Mouse (Mus musculus) cerebellum, adult 8-10 months (tissue): ENCODE data around the gene Tcirg1.

Source experiments
- DNase-seq: peaks from one replicate; pipeline ENCODE4 v3.0.0; 2022

The Tcirg1 gene

DNA sequence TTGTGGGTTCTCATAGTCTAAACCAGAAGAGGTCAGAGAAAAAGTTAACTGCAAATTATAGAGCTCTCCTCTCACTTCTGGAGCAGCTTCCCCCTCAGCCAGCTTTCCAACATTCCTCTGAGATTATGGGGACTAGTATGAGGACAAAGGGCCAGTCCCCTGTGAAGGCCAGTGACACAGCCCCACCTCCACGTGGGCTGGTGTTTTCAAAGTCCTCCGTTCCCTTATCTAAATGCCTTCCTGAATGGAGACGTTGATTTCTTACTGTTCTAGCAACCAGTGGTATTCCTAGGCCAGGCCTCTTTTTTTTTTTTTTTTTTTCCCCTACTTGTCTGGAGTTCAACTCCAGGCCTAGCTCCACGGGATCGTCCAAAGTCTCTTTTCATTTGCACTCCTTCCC, 56.9 kb downstream of the Tcirg1 start:
- no peak for DNase-seq

GRCm38 (mm10) chr19:3849251-3849650, 57.7 kb downstream of the Tcirg1 start:
- DNase-seq: no peak

DNA sequence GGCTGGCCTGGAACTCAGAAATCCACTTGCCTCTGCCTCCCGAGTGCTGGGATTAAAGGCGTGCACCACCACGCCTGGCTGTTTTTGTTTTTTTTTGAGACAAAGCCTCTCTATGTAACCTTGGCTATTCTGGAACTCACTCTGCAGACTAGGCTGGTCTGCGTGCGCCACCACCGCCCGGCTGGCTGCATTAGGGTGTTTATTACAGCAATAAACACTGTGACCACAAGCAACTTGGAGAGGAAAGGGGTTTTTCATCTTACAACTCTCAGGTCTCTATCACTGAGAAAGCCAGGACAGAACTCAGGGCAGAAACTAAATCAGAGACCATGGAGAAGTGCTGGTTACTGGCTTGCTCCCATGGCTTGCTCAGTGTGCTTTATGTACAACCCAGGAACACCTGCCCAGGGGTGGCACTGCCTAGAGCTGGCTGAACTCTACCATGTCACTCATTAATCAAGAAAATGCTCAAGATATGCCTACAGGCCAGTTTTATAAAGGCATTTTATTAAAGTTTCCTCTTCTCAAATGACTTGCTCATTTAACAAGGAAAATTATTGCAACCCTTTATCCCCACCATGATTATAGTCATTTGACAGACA, 58.6 kb downstream of the Tcirg1 start:
- no peak for DNase-seq

GRCm38 (mm10) chr19:3847711-3848110, 59.2 kb downstream of the Tcirg1 start:
- DNase-seq: no peak

DNA sequence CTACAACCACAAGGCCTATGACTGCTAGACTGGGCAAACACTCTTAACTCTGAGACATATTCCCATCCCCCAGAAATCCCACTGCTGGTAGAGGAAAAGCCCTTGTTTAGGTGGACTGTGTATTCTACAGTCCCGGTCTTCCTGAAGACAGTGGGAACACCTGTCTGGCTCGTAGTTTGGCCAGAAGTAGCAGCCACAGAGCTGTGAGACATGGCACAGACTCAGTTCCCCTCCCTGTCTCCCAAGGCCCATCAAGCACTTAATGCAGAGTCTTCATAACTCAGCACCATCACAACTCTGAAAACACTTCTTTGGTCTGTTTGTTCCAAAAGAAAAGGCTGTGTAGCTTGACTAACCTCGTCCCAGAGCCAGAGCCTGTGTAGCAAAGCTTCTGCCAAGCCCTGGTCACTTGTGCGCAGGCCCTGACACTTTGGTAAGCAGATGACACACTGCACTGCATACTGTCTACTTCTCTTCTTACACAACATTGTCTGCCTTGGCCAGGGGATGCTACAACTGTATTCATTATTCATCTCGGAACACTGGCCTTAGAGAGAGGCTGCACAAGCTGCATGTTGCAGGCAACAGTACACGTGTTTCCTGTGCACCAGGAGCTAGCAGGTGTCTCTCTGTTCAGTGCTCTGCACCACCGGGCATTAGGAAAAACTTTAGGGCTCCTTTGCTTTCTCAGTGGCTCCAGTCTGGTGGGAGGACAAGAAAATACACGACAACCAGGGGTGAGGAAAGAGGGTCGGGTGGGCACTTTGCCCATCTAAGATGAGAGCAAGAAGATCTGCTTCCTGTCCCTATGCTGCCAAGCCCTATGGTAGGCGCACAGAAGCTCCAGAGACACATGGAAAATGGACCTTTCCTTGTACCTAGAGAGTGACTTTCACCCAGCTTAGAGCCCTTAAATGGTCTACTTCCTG, 60.0 kb downstream of the Tcirg1 start:
- DNase-seq: no peak
